Mouse (Mus musculus) spleen, adult 2 months (tissue): ENCODE data around the gene Eif2ak1.

Experiments used
- CTCF ChIP-seq: fragments of 200-500 bp; IDR thresholded peaks from 2 replicates; pipeline ENCODE4 v1.5.1; 2011; ENCODE audit warnings: mild to moderate bottlenecking, inconsistent platforms; ENCODE audit not compliant: insufficient read depth, insufficient read length, insufficient replicate concordance; ENCODE audit errors: extremely low read depth
- POLR2A ChIP-seq: fragments of 200-500 bp; IDR thresholded peaks from 2 replicates; pipeline ENCODE4 v1.6.1; 2011; ENCODE audit warnings: low read depth, low read length, inconsistent platforms

DNA sequence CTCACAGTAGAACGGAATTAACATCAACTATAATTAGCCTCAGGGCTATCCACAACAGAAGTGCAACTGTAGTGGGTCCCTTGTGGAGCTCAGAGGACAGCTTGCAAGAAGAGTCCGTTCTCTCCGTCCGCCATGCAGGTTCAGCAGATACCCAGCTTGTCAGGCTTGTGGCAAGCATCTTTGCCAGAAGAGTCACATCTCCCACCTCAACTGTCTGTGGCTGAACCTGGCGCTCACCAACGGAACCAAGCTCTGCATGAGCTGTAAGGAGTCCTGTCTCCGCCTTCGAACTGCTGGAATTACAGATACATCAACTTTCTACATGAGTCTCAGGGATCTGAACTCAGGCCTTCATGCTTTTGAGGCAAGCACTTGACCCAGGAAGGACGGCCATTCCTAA is 118.6 kb downstream of the Eif2ak1 start:
- TF ChIP-seq POLR2A, result no peak
- TF ChIP-seq CTCF, result no peak
